Mouse (Mus musculus) brown adipose tissue, adult 24 weeks (tissue): ENCODE measurements at regions not wholly inside any gene's neighbourhood (a gene's known extent, or its start where the extent isn't known, plus 50 kb on each side); places are given as distances from the start of the nearest gene placed in this dataset.

Experiments
- H3K27ac ChIP-seq: fragments of 200-500 bp; replicated peaks from 2 replicates; pipeline ENCODE4 v1.5.1; 2012; ENCODE audit warnings: low read depth, mild to moderate bottlenecking, low read length
- H3K4me1 ChIP-seq: fragments of 200-500 bp; 2 replicates; pipeline ENCODE4 v1.6.1; 2012; ENCODE audit warnings: low read length, mixed read lengths; ENCODE audit not compliant: control insufficient read depth, insufficient read depth, insufficient read length
- H3K4me3 ChIP-seq: fragments of 200-500 bp; 2 replicates; pipeline ENCODE4 v1.5.1; 2012; ENCODE audit warnings: low read depth, mild to moderate bottlenecking, low read length, moderate library complexity; ENCODE audit not compliant: insufficient read depth

DNA sequence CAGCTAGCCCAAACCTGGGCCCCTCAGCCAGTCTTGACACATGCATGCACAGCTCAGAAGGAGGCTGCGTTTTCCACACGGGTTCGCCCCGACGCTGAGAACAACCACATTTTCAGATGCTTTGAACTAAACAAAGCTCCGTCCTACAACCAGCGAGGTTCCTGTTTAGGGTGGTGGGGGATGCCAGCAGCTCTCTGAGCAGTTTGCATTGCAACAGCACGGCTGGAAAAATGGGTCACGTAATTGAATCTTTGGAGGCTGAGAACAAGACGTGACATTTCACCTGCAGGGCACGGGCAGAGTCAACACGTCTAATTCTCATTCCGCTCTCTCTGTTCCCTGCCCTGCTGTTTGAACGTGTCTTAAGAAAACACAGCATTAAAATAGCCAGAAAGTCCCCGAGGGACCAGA lies 119.2 kb downstream of the Syk start:
- no peak overlapping the region for H3K27ac ChIP-seq
- no peak overlapping the region for H3K4me3 ChIP-seq
- H3K4me1 ChIP-seq: peaks cover 10% of the 10 kb centered on the region

- Histone ChIP-seq H3K4me1 (peaks cover 10% of the 10 kb centered on the region), H3K4me3 (no peak overlapping the region), H3K27ac (peak overlapping the region; percentile 81)
These were observed 120.6 kb downstream of the Syk start for GRCm38 (mm10) chr13:52703401-52704164.

DNA sequence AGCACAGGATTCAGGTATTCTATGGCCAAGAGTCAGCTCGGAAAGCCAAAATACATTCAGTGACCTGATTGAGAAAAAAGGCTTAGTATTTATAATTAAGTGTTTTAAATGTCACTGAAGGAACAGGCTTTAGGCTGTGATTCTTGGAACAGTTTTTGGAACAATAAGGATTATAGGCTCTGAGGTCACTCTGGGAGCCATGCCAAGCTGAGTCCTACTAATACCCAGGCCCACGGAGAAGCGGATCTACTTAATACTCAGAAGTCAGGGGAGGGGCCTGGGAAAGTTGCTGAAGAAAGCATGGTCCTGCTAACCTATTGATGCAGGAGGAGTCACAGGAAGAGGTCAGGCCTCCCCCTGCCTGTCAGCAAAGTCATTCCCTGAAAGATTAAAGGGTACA lies 121.7 kb downstream of the Syk start:
- H3K27ac ChIP-seq: 0 out of 2 replicates have a peak overlapping the region, but pooled peaks have one; percentile 81
- H3K4me1 ChIP-seq: peaks cover 10% of the 10 kb centered on the region
- no peak overlapping the region for H3K4me3 ChIP-seq

GRCm38 (mm10) chr13:52709580-52709979 lies 126.6 kb downstream of the Syk start:
- no peak overlapping the region for H3K27ac ChIP-seq
- H3K4me3 ChIP-seq: no peak overlapping the region
- H3K4me1 ChIP-seq: no peaks in the 10 kb centered on the region

- H3K27ac ChIP-seq: no peak overlapping the region
- no peaks in the 10 kb centered on the region for H3K4me1 ChIP-seq
- H3K4me3 ChIP-seq: no peak overlapping the region
These were observed 128.9 kb downstream of the Syk start for GRCm38 (mm10) chr13:52711713-52712369.

DNA sequence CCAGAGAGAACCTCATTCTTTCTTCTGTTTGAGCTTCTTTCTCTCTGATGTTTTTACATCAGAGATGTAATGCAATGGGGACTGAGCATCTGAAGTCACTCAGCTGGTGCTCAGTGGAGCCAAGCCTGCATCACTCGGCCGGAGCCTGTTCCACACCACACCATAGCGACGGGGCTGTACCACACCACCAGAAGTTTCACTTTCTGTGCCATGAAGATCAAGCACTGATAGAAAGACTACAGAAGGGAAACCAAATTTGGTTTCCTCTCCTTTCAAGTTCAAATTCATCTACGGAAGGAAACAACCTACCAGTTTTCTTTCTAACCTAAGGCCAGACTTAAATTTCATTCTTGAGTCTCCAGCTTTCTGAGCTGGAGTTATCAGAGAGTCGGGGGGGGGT lies 138.5 kb downstream of the Syk start:
- Histone ChIP-seq H3K4me3 (no peak overlapping the region), H3K4me1 (no peaks in the 10 kb centered on the region), H3K27ac (no peak overlapping the region)

- Histone ChIP-seq H3K4me3 (no peak overlapping the region), H3K4me1 (no peaks in the 10 kb centered on the region), H3K27ac (no peak overlapping the region)
These were observed 139.7 kb downstream of the Syk start for GRCm38 (mm10) chr13:52722718-52723117.

DNA sequence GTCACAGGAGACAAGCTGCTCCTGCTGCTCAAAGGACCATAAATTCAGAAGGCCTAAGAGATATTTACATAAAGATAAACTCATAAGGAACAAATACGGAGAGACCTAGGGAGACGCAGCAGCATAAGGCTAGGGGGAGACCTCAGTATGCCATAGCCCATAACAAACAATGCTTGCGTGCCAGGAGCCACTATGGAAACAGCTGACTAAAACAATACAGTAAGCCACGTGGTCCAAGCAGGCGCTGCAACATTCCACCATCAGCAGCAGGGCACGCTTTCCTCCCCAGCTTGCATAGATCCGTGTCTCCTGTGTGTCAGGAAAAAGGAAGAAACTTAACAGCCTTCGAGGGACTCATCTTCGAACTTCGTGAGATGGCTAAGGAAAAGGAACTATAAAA lies 143.1 kb downstream of the Syk start:
- no peak overlapping the region for H3K27ac ChIP-seq
- H3K4me3 ChIP-seq: no peak overlapping the region

GRCm38 (mm10) chr13:52726525-52726924 lies 143.6 kb downstream of the Syk start:
- H3K27ac ChIP-seq: no peak overlapping the region

More for the DNA sequence above, 143.1 kb downstream of the Syk start:
- H3K4me1 ChIP-seq: no peaks in the 10 kb centered on the region

DNA sequence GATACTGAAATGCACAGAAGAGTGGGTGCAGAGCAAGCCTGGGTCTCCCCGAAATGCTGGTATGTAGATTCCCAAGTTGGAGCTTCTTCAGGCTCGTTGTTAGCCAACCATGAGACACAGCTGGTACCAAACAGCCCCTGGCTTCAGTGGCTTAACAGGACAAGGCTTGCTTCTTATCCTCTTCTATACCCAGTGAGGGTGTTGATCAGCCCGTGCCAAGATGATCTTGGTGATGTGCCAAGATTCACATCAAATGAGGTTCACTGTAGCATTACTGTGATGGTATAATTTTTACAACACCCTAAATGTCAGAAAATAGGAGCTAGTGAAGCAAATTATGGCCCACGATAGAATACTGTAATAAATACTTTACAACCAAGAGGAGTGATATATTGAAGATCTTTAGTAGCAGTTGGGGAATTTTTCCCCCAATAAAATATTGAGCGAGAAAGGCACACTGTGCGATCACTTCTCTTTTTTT lies 152.5 kb downstream of the Syk start:
- H3K27ac ChIP-seq: no peak overlapping the region
- no peak overlapping the region for H3K4me3 ChIP-seq
- H3K4me1 ChIP-seq: peaks cover 6% of the 10 kb centered on the region; the same call in 1 of the 2 replicates

More at GRCm38 (mm10) chr13:52726525-52726924, 143.6 kb downstream of the Syk start:
- H3K4me1 ChIP-seq: no peaks in the 10 kb centered on the region
- H3K4me3 ChIP-seq: no peak overlapping the region

GRCm38 (mm10) chr13:52735934-52736523 lies 153.1 kb downstream of the Syk start:
- Histone ChIP-seq H3K27ac (peak overlapping the region; percentile 65; the same call in 1 of the 2 replicates), H3K4me1 (peaks cover 6% of the 10 kb centered on the region; the same call in 1 of the 2 replicates), H3K4me3 (no peak overlapping the region)

- no peak overlapping the region for H3K4me3 ChIP-seq
- H3K4me1 ChIP-seq: peaks cover 6% of the 10 kb centered on the region; the same call in 1 of the 2 replicates
- H3K27ac ChIP-seq: no peak overlapping the region
These were observed 155.2 kb downstream of the Syk start for GRCm38 (mm10) chr13:52738095-52738660.

DNA sequence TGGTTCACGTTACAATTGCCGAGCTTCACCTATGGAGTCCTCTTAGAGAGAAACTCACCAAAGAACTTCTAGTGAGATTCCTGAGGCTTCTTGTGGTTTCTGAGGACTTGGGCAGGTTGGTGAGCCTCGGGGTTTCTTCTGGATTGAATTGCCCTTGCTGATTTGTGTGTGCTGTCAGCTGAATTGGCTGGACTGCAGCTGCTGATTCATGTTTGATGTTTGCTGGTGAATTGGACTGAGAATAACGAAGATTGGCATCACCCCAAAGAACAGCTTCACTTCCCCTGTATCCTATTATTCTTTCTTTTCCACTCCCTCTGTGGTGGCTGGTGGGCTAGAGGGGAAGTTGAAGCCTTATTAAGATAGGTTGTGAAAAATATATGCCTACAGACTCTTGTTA lies 158.4 kb downstream of the Syk start:
- H3K4me3 ChIP-seq: no peak overlapping the region
- peaks cover 2% of the 10 kb centered on the region; the same call in 1 of the 2 replicates for H3K4me1 ChIP-seq
- no peak overlapping the region for H3K27ac ChIP-seq

DNA sequence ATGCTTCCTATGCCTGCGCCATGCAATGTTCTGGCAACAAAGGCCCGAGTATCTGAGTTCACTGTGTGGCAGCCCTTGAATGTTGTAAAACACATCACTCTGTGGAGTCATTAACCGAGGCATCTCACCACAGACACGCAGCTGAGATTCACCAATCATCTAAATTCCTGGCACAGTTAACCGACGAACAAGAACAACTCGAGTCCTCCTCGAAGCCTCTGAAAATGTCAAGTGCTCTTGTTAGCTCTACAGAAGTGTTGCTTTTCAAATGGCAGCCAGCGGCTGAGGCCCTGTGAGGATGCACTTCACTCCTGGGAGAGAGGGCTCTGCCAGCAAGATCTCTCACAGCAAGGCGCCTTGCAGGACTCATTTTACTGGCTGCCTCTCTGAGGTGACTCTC lies 173.0 kb downstream of the Syk start:
- Histone ChIP-seq H3K4me1 (no peaks in the 10 kb centered on the region), H3K27ac (no peak overlapping the region), H3K4me3 (no peak overlapping the region)
